Mouse (Mus musculus) ovary, postnatal 36 days (tissue): Measurements from ENCODE around the gene Uchl5.

Experiments used
- DNase-seq: peaks from one replicate; pipeline ENCODE4 v3.0.0; 2022; ENCODE audit warnings: low spot score, mixed read lengths

Uchl5 gene

DNA sequence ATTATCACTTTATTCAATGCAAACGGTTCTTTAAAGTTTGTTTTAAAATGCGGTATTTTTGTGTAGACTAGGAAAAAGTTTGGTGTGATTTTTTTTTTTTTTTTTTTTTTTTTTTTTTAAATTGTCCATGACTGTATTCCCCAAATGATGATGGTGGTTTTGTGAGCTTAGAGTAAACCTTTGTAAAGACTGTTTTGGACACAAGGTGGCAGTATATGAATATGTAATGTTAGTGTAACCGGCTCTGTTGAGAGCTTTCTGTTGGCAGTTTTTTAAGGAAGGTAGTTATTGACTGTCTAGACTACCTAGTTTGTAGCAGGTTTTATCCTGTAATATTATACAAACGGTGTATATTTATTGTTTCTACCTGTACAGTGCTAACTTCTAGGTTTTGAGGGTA is 26.5 kb downstream of the Uchl5 start:
- no peak for DNase-seq

DNA sequence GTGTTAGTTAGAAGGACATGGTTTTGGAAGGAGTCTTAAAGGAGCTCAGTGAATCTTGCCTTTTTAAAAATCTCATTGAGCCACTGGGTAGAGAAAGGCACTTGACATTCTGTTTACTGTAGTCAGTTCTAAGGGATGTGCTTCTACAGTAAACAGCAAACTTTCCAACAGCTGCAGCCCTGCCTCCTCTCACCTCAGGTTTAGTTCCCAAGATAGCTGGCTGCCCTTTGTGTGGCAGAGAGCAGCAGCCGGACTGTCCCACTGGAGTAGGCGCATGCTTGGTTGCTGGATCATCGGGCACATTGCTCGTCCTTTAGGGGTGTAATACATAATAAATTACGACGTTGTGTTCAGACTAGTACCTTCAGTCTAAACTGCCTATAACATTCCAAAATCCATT is 32.0 kb downstream of the Uchl5 start:
- no peak for DNase-seq

- DNase-seq = peak; percentile 77
Measured at GRCm38 (mm10) chr1:143813676-143814360, 36.7 kb downstream of the Uchl5 start.

DNA sequence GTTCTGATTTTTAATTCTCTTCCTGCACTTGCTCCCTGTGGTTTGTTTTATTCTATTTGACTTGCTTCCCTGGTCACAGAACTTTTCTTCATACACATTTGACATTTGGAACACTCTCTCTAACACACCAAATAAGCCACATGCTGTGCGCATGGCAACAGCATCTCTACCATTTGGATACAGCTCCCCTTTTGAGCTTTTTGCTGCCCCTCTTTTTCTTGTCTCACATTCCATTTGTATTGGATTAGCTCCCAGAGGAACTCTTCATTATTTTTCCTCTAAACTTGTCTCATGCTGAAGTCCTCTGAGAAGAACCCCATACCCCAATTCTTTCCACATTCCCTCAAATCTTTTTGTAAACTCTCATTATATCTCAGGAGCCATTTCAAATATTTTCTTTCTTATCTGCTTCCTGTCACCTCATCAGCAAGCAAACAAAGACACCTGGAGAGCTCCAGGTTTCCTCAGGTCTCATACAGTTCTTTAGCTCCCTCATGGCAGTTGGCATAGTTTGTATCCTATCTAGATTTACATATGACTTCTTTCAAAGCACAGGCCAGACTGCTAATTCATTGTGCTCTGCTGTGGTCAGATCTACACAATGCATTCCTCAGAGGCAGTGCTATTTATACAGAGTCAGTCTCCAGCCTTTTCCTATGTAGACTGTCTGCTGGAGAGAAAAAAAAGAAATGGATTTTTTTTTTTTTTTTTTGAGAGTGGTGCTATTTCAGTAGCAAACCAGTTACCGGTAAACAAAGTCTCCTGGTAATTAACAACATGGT is 43.2 kb downstream of the Uchl5 start:
- no peak for DNase-seq

GRCm38 (mm10) chr1:143822677-143823076 is 45.6 kb downstream of the Uchl5 start:
- DNase-seq = no peak

DNA sequence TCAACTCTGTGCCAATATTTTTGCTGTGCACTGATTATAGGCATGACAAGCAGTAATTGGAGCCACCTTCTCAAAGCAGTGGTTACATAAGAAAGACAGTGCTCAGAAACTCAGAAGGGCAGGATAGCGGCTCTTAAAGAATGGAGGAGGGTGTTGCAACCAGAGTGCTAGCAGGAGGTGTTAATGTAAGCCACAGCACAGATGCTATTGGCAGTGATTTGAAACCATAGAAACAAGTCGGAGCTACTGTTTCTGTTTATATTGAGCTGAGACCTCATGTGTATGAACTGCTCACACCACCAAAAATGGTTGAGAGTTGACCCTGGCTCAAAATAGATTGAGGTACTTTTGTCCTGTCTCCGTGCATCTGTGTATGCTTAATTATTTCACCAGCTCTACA is 53.6 kb downstream of the Uchl5 start:
- DNase-seq = no peak

DNA sequence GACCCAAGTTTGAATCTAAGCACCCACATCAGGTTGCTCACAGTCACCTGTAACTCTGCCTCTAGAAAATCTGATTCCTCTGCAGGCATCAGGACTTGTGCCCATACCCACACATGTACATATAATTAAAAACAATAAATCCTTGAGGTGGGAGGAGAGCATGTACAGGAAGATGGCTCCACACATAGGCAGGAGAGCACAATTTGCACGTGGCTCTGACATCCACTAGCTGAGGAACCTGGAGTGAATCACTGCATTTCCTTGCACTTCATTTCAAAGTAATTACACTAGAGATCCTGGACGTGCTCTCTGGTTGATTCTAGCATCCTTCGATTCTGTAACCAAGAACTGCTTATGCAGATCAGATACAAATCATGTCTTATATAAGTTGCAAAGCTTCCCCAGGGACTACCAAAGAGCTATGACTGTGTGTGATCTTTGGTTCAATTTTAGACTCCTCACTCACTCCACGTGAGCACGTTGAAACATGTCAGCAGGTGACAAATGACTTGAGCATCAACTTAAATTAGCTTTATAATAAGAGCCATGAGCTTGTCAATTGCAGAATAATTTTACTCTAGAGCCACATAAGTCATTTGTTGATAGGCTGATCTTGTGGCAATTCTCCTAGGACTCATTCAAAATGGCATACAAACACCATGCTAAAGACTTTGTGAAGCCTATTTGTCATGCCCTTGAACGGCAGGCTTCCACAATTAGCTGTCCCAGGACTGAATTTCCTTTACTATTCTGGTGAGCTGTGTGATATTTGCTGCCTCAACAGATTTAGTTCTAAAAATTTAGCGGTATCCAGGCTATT is 59.5 kb downstream of the Uchl5 start:
- DNase-seq = no peak

DNA sequence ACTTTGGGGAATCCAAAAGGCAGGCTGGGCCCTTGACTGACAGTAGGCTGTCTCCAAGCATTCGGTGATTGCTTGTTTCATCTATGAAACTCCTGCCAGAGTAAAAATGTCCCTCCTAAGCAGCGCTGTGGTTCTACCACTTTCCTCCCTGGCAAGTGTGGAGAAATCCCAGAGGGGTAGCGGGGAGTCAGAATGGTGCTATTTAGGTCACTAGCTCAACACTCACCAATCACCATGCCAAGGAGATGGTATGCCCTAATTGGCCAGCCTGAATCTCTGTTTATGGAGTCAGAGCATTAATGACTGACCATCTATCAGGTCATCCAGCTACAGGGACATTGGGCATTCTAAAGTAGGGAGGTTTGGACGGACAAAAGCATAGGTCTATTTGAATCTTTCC is 60.6 kb downstream of the Uchl5 start:
- no peak for DNase-seq

GRCm38 (mm10) chr1:143838896-143839410 is 61.9 kb downstream of the Uchl5 start:
- DNase-seq = no peak

DNA sequence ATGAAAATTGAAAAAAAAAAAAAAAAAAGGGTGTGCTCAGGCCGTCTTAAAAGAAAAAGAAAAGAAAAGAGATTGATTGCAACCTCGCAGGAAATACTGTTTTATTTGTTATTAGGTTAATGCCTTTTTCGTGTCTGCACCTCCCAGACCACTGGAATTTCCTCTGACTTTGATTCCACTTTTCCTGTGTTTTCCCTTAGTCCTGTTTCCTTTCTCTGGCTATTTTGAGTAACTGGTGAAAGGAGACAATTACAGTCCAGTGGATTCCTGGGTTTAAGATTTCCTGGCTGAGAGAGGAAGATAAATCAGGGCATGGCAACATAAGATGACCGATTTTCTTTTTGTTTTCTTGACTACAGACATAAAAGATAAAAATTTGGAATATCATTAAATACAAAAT is 75.3 kb downstream of the Uchl5 start:
- no peak for DNase-seq

DNA sequence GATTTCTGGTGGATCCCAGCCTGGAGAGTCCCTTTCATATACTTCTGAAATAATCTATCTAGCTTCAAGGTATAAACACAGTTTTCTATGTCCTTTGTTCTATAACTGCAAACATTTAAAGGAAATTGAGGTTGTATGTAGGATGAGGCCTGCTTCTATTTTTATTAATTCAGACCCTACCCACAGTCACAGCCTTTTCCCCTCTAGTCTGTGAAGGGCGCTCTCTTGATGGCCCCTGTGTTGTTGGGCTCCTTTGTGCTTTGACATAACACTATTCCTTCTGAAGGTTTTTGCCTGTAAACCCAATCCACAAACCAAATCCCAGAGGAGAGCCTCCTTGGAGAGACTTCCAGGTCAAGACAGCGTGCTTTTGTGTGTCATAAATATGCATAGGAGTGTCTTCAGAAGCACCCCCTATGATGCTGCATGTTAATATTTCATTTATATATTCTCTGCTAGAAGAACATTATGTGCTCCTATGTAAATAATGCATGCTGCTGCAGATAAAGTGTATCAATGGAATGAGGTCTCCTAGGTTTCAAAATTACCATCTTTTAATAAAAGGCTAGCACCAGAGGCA is 75.8 kb downstream of the Uchl5 start:
- DNase-seq = no peak

DNA sequence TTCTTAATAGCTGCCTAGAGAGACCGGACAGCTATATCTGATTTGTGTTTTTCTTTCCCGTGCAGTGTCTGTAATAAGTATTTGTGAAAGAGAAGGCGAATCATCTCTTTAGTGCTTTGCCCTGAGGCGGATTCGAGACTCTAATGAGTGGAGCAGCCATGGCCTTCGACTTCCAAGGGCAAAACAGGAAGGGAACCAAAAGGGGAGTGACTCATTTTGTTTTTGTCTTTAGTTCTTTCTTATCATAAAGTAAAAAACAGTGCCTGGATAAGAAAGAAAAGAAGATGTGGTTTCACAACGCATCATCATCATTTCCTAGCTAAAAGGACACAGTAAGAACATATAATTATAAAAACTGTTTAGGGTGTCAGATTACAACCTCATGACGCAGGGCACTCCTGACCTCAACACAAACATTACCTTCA is 76.6 kb downstream of the Uchl5 start:
- DNase-seq = peak; percentile 17

DNA sequence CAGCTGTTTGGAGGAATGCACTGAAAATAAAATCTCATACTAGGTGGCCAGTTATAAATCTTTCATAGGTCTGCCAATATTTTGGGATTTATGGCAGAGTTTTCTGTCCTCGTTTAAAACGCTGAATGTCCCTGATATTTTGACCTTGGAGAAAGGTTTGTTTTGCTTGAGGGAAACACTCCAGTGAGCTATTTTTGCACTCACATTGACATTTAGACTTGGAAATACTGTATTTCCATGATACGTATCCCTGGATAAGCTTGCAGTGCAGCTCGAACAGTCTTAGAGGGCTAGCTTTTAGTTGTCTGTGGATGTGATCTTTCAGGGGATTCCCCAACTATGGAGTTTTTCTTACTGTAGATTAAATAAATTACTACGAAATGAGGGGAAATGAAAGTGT is 78.6 kb downstream of the Uchl5 start:
- no peak for DNase-seq
